Mouse (Mus musculus) frontal cortex, adult (tissue): ENCODE results near the gene Fam107b.
"Not testable (repeated sequence)": the region's sequence is repeated elsewhere in the genome, so short reads cannot be mapped to it uniquely, and the experiment has no call there.

Experiments
- ATAC-seq: cut with Nextera tagmentation; 2 replicates; pipeline ENCODE4 v1.9.2; 2017; ENCODE audit warnings: mild to moderate bottlenecking, moderate library complexity, mixed read lengths; ENCODE audit not compliant: low TSS enrichment

Fam107b gene

DNA sequence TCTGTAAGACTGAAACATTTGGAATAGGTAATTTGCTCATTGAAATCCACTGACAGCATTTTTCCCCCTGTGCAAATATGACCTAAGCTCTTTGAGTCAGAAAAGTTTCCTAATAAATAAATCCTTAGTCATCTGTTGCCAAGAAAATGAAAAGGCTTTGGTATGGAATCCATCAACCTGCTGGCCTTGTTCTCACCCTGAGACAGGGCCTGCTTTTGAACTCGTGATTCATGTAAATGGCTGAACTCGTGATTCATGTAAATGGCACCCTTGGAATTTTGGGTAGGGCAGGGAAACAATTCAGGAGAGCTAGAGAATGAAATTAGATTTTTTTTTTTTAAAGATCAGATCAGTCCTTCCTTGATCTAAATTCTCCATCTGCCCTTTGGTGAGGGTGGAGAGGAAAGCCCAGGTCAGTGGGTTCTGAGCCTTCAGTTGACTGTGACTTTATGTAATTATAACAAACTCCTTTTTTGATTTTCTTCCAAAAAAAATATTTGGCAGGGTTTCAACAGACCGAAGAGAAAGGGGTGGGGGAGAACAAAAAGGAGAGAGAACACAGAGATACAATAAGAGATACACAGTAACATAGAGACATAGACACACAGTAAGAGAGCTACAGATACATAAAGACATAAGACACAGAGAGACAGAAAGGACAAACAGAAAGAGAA is 142.2 kb downstream of the Fam107b start:
- ATAC-seq, result no peak

DNA sequence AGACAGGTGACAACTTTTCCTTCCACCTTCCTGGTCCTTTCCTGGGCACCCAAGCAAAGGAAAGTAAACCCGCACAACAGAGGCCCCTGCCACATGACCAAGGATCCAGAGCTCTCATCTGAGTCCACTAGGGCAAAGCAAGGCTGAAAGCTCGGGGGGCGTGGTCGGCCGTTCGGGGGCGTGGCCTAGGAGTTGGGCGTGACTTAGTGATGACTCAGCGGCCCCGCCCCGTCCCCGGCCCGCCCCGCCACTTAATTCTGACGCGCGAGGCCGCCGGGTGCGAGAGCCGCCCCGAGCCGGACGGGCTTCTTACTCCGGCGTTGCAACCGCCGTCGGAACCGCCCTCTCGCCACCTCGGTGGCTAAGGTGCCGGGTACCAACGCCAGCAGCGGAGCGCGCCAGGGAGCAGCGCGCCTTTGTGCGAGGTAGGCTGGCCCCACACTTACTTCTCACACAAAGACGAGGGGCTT is 143.0 kb downstream of the Fam107b start:
- ATAC-seq, result peak; percentile 77

DNA sequence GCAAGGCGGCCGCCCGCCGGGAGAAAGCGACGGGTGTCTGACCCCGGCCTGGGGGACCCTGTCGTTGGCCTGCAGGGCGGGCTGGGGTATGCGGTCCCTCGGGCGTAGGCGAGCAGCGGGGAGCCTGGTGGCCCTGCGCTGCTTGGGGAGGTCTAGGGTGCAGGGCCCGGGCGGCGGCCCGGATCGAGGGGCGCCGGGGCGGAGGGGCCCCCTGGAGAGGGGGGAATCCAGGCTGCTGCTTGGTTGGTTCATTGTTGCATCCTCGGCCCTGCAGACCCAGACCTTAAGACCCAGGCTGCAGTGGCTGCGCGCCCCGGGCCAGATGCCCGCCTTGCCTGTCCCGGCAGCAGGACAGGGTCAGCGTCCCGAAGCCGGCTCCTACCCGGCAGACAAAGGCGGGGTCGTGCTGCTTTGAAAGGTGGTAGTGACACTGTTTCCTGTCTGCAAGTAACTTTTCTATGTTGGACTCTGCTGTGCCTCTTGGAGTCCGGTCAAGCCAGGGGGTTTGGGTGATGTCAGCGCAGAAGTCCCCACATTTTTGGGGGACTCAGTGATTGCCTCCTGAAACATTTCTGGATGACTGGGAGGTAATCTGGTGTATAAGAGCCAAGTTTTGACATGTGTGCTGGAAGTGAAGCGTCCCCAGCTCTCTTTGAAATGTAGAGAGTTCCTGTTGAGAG is 143.5 kb downstream of the Fam107b start:
- 0 out of 2 replicates have a peak, but pooled peaks have one; percentile 20 for ATAC-seq

DNA sequence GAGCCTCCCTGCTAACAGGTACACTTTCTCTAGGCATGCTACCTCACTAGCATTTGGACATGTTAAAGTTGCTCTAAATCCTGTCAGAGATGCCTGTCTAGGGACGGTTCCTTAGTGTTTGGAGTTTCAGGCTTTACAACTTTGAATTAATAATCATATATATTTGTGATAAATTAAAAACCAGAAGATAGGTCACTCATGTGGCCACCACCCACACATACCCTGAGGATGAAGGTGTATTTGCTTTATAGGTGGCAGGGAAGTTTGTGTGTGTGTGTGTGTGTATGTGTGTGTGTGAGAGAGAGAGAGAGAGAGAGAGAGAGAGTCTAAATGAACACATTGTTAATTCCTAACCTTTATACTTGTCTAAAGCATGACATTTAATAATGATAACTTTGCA is 144.2 kb downstream of the Fam107b start:
- ATAC-seq, result no peak

DNA sequence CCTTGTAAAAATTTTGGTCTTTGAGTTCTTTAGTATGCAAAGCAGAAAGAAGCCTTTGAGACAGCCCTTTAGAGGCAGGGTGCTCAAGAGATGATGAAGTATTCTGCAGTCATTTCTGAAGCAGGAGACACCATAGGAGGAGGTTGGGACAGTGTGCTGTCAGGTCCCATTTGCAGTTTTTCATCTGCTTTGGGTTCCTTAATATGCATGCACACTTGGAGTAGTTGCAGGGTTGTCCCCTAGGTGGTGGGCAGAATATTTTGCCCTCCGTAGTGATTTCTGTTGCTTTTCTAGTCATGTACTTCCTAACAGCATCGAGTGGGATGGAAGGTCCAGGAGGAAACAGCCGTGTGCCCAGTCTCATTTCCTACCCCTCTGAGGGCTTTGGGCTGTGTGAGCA is 145.1 kb downstream of the Fam107b start:
- ATAC-seq, result no peak

DNA sequence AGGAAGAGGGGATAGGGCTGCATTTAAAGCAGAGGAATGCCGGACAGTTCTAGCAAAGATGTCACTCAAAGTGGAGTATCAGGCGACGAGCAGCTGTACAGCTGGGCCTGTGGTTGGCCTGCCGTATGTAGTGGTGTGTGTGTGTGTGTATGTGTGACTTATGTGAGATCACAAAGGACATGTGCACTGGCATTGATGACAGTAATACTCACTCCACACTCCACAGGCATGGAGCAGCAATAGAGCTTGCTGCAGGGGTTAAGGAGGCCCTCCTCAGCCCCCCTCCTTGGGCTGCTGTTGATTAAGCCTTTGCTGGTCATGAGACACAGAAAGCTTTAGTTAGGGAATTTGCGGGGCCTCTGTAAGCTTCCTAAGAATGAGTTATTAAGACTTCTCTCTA is 147.0 kb downstream of the Fam107b start:
- ATAC-seq, result no peak

DNA sequence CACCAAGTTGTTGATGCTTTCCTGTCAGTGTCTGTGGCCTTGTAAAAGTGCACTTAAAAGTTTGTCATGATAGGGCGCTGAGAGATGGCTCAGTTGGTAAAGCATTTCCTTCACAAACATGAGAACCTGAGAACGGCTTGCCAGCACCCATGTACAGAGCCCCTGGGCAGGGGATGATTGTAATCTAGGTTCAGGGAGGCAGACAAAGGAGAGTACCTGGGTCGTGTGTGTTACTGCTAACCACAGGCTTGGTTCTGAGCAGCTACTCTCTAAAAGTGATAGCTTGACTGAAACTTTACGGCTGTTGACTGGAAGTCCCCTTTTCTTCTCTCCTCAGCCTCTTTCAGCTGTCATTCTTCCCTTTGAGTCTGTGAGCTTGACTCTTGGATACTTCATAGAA is 147.6 kb downstream of the Fam107b start:
- ATAC-seq, result no peak

DNA sequence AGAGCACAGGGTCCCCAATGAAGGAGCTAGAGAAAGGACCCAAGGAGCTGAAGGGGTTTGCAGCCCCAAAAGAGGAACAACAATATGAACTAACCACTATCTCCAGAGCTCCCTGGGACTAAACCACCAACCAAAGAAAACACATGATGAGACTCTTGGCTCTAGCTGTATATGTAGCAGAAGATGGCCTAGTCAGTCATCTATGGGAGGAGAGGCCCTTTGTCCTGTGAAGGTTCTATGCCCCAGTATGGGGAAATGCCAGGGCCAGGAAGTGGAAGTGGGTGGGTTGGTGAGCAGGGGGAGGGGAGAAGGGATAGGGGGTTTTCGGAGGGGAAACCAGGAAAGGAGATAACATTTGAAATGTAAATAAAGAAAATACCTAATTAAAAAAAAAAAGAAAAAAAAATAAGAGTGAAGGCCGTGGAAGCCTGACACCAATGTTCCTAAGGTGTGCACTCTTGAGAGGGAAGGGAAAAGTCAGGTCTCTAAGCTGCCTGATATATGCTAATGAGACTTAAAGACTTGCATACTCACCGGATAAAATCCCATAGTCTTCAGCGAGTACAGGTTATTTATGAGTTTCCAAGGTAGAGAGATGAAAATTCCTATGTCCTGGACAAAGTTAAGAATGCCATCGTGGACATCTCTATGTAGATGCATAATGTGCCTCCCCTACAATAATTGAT is 149.3 kb downstream of the Fam107b start:
- ATAC-seq, result not testable (repeated sequence)

DNA sequence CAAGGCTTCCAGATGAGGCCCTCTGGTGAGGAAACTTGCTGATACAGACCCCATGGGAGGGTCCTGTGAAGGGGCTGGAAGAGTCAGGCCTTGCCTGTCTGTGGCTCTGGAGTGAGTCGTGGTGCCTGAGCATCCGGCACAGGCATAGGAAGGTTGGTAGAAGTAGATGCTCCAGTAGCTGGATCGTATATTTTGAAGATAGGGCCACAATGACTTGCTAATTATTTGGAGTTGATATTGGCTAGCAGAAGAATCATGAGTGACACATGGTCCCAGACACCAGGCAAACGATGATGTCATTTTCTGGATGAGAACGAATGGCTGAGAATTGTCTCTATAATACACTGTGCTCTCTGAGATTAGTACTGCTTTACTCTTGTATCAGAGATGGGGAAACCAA is 150.8 kb downstream of the Fam107b start:
- no peak for ATAC-seq

DNA sequence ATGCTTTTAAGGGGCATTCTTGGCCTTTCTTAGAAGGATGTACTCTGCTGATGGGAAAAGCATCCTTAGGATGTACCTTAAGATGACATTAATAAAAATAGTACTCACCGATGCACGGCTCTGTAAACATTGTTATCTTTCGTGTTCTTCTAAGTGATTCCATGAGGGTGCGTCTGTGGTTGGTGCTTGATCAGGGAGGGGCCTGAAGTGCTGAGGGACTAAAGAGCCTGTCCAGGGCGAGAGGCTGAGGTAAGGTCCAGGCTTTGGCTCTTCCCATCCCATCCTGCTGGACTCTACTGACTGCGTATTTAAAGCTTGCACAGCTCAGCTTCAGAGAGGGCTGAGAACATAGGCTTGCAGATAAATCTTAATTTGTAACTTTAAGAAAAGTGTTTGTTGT is 151.7 kb downstream of the Fam107b start:
- no peak for ATAC-seq

DNA sequence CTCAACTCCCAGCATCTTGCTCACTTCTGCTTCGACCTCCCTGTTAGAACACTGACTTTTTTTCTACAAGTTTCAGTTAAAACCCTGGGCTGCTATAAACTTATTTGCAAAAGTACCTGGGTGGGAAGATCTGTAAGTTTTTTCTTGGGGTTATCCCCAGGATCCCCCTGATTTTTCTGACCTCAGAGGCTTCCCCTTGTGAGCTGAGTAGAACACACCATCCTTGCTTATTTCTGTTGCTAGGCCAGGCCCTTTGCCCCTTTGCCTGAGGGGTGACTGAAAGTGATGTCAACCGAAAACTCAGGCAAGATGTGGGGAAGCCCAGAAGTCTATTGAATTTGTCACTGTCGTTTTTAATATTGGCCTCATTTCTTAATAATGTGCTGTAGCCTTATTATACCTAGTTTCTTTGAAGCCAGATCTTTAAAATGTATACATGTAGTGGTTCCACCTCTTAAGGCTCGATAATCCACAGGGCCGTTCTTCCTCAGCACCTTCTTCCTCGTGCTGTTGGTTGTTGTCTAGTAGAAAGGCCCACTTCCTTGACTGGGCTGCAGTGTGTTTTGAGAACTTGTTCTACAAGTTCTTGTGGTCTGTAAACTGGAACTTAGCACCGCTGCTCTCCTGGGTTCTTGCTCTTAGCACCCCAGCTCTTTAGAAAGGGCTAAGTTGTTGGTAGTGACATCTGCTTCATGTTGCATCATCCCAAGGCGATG is 153.3 kb downstream of the Fam107b start:
- ATAC-seq, result no peak

DNA sequence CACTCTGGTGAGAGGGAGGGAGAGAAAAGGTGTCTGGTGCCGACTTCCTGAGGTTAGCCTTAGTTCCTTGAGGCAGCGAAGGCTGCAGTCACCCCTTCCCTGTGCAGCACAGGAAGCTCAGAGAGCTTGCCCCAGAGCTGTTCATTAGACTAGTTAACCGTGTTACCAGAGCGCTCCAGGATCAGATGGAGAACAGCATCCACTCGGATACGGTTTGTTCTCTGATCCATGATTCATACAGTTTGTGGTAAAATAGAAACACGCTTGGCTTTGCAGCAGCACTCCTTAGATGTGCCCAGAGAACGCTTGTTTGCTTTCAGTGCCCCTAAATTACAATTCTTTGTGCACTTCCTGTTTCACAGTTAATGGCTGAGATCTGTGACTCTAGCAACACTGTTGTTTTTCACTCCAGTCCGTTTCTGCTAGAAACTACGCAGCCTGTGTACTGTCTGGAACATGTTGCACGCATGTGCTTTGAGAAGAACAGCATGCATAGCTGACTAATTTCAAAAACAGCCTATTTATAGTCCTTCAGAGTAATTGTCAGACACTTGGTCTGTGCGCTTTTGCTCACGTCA is 156.3 kb downstream of the Fam107b start:
- peak; percentile 69 for ATAC-seq

DNA sequence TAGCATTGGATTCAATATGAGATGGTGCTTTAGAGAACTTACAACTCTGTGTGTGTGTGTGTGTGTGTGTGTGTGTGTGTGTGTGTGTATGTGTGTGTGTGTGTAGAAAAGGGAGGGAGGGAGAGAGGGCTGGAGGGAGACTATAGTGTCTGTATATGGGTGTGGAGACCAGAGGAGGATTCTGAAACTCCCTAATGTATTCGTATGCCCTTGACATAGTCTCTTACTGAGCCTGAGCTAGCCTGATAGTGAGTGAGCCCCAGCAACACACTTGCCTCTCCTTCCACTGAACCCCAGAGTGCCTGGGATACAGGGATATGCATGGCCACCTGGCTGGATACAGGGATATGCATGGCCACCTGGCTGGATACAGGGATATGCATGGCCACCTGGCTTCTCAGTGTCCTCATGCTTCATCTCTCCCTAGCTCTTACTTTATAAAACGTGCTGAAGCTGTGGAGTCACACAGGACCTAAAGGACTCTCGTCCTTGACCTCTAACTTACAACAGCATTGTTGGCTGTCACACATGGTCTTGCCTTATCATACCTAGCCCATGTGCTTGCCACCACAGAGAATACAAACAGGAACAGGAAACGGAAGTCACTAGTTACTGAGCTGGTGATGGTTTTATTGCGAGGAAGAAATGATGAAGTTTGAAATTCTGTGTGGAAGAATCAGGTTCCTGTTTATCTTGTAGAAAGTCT is 157.1 kb downstream of the Fam107b start:
- ATAC-seq, result no peak

DNA sequence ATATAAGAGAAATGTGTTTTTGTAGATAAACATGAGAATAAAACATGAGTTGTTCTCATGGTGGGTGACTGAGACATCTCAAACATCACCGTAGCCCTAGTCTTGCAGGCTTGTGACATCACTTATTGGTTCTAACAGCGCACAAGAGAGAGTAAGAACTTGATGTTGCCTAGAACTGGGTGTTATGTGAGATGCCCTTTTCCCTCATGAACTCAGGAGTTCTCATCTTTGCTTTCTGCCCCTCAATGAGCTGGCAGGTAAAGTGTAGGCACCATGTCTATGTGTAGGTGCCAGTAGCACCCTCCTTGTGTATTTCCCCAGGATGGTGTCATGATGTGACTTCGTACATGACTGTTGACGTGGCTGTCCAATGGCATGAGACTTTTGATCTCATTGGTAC is 157.8 kb downstream of the Fam107b start:
- no peak for ATAC-seq

DNA sequence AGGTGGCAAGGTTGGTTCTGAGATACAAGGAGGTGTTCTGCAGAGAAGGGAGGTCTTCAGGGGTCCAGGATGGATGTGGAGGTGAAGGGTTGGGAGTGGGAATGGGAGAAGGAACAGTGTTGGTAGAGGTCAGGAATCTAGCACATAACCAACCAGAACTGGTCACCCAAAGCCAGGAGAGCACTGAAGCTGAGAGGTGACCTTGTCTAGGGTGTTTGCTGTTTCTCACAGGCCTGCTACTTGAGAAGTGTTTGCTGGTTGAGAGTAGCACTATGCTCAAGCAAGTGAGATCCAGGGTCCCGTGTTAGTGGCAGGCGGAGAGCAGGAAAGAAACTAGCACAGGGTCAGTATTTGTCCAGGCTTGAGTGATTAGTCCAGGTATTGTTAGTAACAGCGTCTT is 159.3 kb downstream of the Fam107b start:
- ATAC-seq, result no peak

DNA sequence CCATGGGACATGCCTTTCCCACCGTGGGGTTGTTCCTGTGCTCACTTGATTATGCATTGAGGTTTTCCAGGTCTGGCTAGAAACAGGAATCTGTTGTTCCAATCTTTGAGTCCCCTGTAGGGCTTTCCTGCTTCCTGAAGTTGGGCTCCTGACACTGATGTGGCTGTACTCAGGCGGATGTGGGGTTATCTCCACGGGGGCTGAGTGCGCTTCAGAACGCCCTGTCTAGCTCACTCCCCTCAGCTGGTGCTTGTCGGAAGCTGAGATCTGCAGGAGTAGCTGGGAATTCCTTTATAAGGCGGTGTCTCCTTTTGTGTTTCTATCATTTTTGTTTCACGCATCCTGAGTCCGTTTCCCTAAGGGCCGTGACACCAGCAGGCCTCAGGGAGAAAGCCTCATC is 160.5 kb downstream of the Fam107b start:
- ATAC-seq, result no peak

DNA sequence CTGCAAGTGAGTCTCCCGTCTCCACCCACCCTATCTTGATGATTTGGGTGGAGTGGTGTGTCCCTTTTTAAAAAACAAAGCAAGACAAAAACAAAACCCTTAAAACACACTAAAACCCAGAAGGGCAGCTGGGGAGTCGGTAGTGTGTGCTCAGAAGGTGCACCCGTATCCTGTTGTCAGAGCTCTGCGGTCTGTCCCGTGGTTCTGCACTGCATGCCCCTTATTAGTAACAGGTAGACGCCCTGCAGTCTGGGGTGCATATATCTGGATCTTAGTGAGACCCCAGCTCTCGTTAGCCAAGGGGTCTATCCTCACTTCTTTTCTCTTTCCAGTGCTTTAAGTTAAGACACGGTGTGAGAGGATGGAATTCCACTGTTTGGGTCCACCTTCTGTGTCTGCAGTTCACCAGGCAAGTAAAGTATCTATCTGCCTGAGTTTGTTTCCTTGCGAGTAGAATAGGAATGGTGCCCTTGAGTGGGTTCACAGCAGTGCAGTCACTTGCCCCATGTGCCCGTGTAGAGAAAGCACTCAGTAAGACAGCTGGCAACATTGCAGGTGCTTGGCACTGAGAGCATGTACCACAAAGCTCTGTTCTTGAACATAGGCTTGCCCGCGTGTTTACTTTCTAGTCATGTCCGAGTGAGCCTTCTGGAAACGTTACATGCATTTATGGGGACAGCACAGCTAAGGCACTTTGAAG is 161.2 kb downstream of the Fam107b start:
- ATAC-seq, result no peak

DNA sequence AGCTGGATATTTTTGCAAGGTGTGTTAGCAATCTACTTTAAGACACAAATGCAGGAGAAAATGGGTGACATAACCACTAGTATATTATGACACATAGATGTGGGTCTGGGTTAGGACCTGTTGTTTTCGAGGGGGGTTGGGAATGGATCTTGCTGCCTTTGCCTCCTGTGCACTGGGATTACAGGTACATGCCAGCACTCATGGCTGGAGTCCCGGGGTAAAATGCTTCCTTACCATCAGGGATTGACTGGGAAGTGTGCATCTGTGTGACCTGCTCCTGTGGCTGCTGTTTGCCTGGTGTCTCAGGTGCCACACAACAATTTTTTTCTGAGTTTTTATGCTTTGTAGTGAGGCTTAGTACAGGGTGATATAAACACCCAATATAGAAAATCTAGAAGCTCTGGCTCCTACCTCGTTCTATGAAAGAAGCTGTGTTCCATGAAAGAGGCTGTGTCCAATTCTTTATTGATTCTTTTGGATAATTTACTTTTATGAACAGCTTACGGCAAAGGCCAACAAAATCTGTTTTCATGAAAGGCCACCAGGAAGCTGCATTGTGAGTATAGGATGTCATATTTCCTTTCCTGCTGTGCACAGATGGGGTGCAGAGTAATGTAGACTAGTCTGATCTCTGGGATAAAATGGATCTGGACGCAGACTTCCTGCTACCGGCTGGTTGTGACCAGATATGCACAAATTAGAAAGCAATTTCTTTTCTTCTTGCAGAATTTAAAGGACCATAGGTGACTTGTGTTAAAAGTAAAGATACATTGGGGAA is 167.8 kb downstream of the Fam107b start:
- no peak for ATAC-seq

DNA sequence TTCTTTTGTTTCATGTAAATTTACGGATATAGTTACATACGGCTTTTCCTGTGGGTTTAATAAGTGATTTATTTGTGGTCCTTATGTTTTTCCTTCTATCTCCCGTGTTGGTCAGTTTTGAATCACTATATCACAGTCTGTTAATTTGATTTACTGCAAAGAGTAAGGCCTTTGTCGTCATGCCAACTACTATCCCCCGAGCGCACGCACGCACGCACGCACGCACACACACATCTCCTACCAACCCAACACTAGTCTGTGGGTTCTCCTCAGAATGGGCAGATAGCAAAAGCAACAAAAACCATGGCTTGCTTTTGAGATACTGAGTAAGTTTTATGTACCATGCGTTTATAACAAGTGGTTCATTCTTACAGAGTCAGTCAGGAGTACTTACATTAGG is 168.4 kb downstream of the Fam107b start:
- ATAC-seq, result no peak
